Comparison of ENCODE assay signal across 8 mouse cellular contexts in genomic region chr3:108415831-108416223, GRCm38 (mm10). TPM values are rescaled to one million over a fixed set of nuclear protein-coding genes. Genes with fewer than 3 reads are reported as not detected.
DNase-seq lines count a peak whose midpoint lies in the region; ATAC-seq and TF ChIP-seq lines count a peak whose summit lies in the region.

No protein-coding gene starts in this region.

- H3K27ac ChIP-seq in cerebellum, adult 2 months (ENCODE audit: insufficient read depth, low read length): peak overlapping the region; percentile 61

- under 1% methylated on average over 48 of the region's 48 CpGs for WGBS in cerebellum, adult 2 months

- peaks cover 28% of the 10 kb centered on the region for H3K4me1 ChIP-seq in cerebellum, adult 2 months (ENCODE audit: control insufficient read depth, insufficient read depth, low read length)

- peak; percentile 39; the same call in 1 of the 2 replicates for ATAC-seq in neutrophil, adult 5-6 weeks (ENCODE audit: extremely low read depth, insufficient number of reproducible peaks, low FRiP score, poor library complexity, severe bottlenecking)

- TF ChIP-seq CTCF in cerebellum, adult 2 months (IDR thresholded peaks at IDR 0.05; ENCODE audit: borderline replicate concordance, insufficient read depth, low read depth, low read length): no peak

- H3K27me3 ChIP-seq in cerebellum, adult 2 months (ENCODE audit: control insufficient read depth, insufficient read depth, low read length): no peaks in the 10 kb centered on the region

- TF ChIP-seq POLR2A in cerebellum, adult 2 months (IDR thresholded peaks at IDR 0.05; ENCODE audit: borderline replicate concordance, insufficient read depth, low read length): peak; percentile 42

- intact Hi-C loops in heart, postnatal 36 days (cut with DNase I): loop anchor here (10.0 kb wide), 1 partner anchor 239 kb away; the partner anchor contains the start of gene Clcc1

- DNase-seq in MN1 (ENCODE audit: low spot score): peak; percentile 82
- peak; percentile 86 to 87 for DNase-seq in cerebellum, adult 2 months
- peak; percentile 87 for DNase-seq in forelimb bud, embryonic 11.5 days (ENCODE audit: low read depth, low spot score)
- DNase-seq in heart, postnatal 36 days: peak; percentile 67 to 70
- DNase-seq in layer of hippocampus, adult 18-20 months (ENCODE audit: low spot score in 2 of 2): peak; percentile 74 to 89
- peak; percentile 72 to 76 for DNase-seq in lung, adult 18-20 months
- DNase-seq in testis, postnatal 14 days (ENCODE audit: low spot score): peak; percentile 81

- H3K4me3 ChIP-seq in cerebellum, adult 2 months (replicated peaks; ENCODE audit: insufficient read depth, low read depth, low read length): peak overlapping the region; percentile 60

RNA-seq across cellular contexts. Expression of gene Celsr2, which starts 0.5 kb away (rescaled TPM):
- polyA plus RNA-seq in cerebellum, adult 2 months (2012; rRNA removed): 57.4 and 58.2 TPM in 2 replicates
- 1 to 10 TPM; 6.6 to 7.4 TPM for total RNA-seq in heart, postnatal 36 days (2021)
- total RNA-seq in layer of hippocampus, adult 18-20 months (2021): 100 to 1,000 TPM; 172 to 173 TPM
- total RNA-seq in neutrophil, adult 5-6 weeks (2017): 0.86 and 1.6 TPM in 2 replicates

RNA-seq across cellular contexts. Expression of gene Sars, which starts 29.2 kb away (rescaled TPM):
- polyA plus RNA-seq in cerebellum, adult 2 months (2012; rRNA removed): 214 and 228 TPM in 2 replicates
- total RNA-seq in heart, postnatal 36 days (2021): 10 to 100 TPM; 82.6 to 83.9 TPM
- 100 to 1,000 TPM; 205 to 221 TPM for total RNA-seq in layer of hippocampus, adult 18-20 months (2021)
- total RNA-seq in neutrophil, adult 5-6 weeks (2017): 148 and 192 TPM in 2 replicates

RNA-seq across cellular contexts. Expression of gene Psrc1, which starts 32.2 kb away (rescaled TPM):
- polyA plus RNA-seq in cerebellum, adult 2 months (2012; rRNA removed): 0.21 and 0.28 TPM in 2 replicates
- under 1 TPM; 0.39 to 0.68 TPM for total RNA-seq in heart, postnatal 36 days (2021)
- total RNA-seq in layer of hippocampus, adult 18-20 months (2021): 10 to 100 TPM; 23.2 to 25.0 TPM
- 0.35 and 1.7 TPM in 2 replicates for total RNA-seq in neutrophil, adult 5-6 weeks (2017)

RNA-seq across cellular contexts. Expression of gene Mybphl, which starts 51.1 kb away (rescaled TPM):
- polyA plus RNA-seq in cerebellum, adult 2 months (2012; rRNA removed): 0.16 TPM in 1 of 2 replicates, not detected in the other
- total RNA-seq in heart, postnatal 36 days (2021): 10 to 100 TPM; 46.4 to 54.6 TPM
- total RNA-seq in layer of hippocampus, adult 18-20 months (2021): under 1 TPM; 0.86 to 0.99 TPM
- not detected in 2 replicates for total RNA-seq in neutrophil, adult 5-6 weeks (2017)

Comparison
In these comparisons a context has a peak if more than half of its experiments do, and no peak if none do; other contexts are left out.
1. Peak in every context shown above with its lines: DNase-seq, ATAC-seq, H3K4me3 ChIP-seq and H3K27ac ChIP-seq.
2. RNA of gene Celsr2, which starts 0.5 kb away (total RNA-seq): 172 to 173 TPM in layer of hippocampus, adult 18-20 months; 6.6 to 7.4 TPM in heart, postnatal 36 days and 0.86 to 1.6 TPM in neutrophil, adult 5-6 weeks; every median in the first group is over 10 times any median in the second.